Mouse (Mus musculus) testis, adult 2 months (tissue): ENCODE data around the gene Smarcc2.

Source experiments
- CTCF ChIP-seq: fragments of 200-500 bp; IDR thresholded peaks from 2 replicates; pipeline ENCODE4 v1.5.1; 2012; ENCODE audit warnings: low read depth, mild to moderate bottlenecking, inconsistent platforms, low read length, moderate library complexity; ENCODE audit not compliant: control insufficient read depth, insufficient read depth, insufficient replicate concordance
- POLR2A ChIP-seq: fragments of 200-500 bp; IDR thresholded peaks from 2 replicates; pipeline ENCODE4 v1.6.1; 2012; ENCODE audit warnings: low read depth, mild to moderate bottlenecking, inconsistent platforms, low read length, moderate library complexity; ENCODE audit not compliant: control insufficient read depth

DNA sequence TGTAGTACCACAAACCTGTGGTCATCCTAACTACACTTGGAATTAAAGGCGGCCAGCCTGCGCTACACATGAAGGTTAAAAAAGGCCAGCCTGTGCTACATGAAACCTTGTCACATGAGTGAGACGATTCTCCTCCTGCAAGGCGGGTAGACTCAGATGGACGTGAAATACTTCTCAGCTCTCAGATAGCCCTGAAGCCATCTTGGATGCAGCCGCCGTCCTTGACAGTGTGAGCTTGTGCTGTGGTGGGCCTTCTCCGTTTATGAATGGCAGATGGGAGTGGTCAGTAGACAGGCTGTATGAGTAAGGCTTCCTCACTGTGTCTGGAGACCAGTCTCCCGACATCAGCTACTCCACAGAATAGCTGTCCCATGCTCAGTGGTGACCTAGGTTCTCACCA is 50.2 kb downstream of the Smarcc2 start:
- TF ChIP-seq CTCF (no peak), POLR2A (no peak)
